Comparison of ENCODE assay signal across 7 mouse cellular contexts in the genomic region with DNA sequence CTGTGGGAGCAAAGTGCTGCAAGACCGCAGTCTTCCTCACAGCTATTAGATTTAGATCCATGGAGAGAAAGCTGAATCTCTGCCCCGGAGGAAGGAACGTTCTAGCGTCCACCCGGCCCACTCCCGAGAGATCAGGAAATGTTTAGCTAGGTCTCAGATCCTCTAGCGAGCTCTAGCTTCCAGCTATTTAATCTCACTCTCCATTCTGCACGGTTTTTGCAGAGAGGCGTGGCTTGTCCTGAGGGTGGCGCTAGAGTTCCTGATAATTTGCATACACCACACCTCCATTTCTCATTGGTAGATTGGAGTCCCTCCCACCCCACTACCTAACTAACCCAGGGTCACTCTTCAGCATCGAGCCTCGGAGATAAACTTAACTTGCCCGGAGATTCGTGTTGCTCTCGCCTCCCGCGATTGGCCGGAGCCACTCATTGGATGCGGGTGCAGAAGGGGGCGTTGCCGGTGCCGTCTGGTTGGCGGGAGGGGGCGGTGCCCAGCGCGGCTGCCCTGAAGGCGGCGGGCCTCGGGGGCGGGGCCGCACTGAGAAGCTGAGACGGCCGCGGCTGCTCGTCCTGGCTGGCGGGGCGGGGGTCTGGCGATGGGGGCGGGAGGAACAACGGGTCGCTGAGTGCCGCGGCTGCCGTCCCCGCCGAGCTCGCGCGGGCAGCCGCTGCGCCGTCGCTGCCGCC. TPM values are rescaled to one million over a fixed set of nuclear protein-coding genes. Genes with fewer than 3 reads are reported as not detected.
DNase-seq lines count a peak whose midpoint lies in the region; ATAC-seq lines count a peak whose summit lies in the region.

No protein-coding gene starts in this region.

- peak overlapping the region; percentile 96 for H3K9ac ChIP-seq in embryonic facial prominence, embryonic 12.5 days
- H3K9ac ChIP-seq in limb, embryonic 11.5 days (ENCODE audit: low read length), result peak overlapping the region; percentile 88
- H3K9ac ChIP-seq in midbrain, embryonic 14.5 days (replicated peaks; ENCODE audit: low read length), result peak overlapping the region; percentile 81

- DNase-seq in adrenal gland, postnatal 25 days, result peak; percentile 98
- DNase-seq in heart, adult 11 months, result peak; percentile 100
- DNase-seq in kidney, adult 18-20 months, result peak; percentile 96
- DNase-seq in limb, embryonic 11.5 days (ENCODE audit: low spot score), result peak; percentile 98
- DNase-seq in midbrain, embryonic 14.5 days, result peak; percentile 99
- DNase-seq in spleen, adult 18-20 months, result peak; percentile 97 to 98

- H3K4me3 ChIP-seq in embryonic facial prominence, embryonic 12.5 days, result peak overlapping the region; percentile 87
- peak overlapping the region; percentile 67 for H3K4me3 ChIP-seq in limb, embryonic 11.5 days (ENCODE audit: low read depth, low read length)
- peak overlapping the region; percentile 93 for H3K4me3 ChIP-seq in midbrain, embryonic 14.5 days (replicated peaks; ENCODE audit: low read depth, low read length)

- peaks cover 14% of the 10 kb centered on the region; the same call in 1 of the 2 replicates for H3K4me1 ChIP-seq in embryonic facial prominence, embryonic 12.5 days
- H3K4me1 ChIP-seq in limb, embryonic 11.5 days (ENCODE audit: control insufficient read depth, insufficient read depth, low read length), result 0 out of 2 replicates have a peak, but pooled peaks cover 2% of the 10 kb centered on the region
- 0 out of 2 replicates have a peak, but pooled peaks cover 5% of the 10 kb centered on the region for H3K4me1 ChIP-seq in midbrain, embryonic 14.5 days (ENCODE audit: control insufficient read depth, insufficient read depth, low read length)

- peak overlapping the region; percentile 98 for H3K27ac ChIP-seq in embryonic facial prominence, embryonic 12.5 days
- H3K27ac ChIP-seq in limb, embryonic 11.5 days (replicated peaks; ENCODE audit: low read depth, low read length), result peak overlapping the region; percentile 88
- peak overlapping the region; percentile 94 for H3K27ac ChIP-seq in midbrain, embryonic 14.5 days (replicated peaks; ENCODE audit: low read depth, low read length)

- ATAC-seq in embryonic facial prominence, embryonic 12.5 days (ENCODE audit: insufficient number of reproducible peaks, insufficient read depth, low FRiP score, low TSS enrichment), result peak; percentile 99
- ATAC-seq in limb, embryonic 11.5 days (ENCODE audit: insufficient number of reproducible peaks, low FRiP score, low TSS enrichment, low read depth), result peak; percentile 99
- ATAC-seq in midbrain, embryonic 14.5 days (ENCODE audit: low FRiP score, low TSS enrichment), result peak; percentile 99

- H3K4me2 ChIP-seq in embryonic facial prominence, embryonic 12.5 days (replicated peaks), result peak overlapping the region; percentile 50
- peak overlapping the region; percentile 47 for H3K4me2 ChIP-seq in limb, embryonic 11.5 days (ENCODE audit: low read depth, severe bottlenecking)
- H3K4me2 ChIP-seq in midbrain, embryonic 14.5 days (ENCODE audit: low read length), result peak overlapping the region; percentile 67

- no peaks in the 10 kb centered on the region for H3K9me3 ChIP-seq in embryonic facial prominence, embryonic 12.5 days
- H3K9me3 ChIP-seq in limb, embryonic 11.5 days (ENCODE audit: control insufficient read depth, low read length), result no peaks in the 10 kb centered on the region
- H3K9me3 ChIP-seq in midbrain, embryonic 14.5 days (ENCODE audit: control insufficient read depth, low read length), result no peaks in the 10 kb centered on the region

- H3K27me3 ChIP-seq in embryonic facial prominence, embryonic 12.5 days, result no peaks in the 10 kb centered on the region
- no peaks in the 10 kb centered on the region for H3K27me3 ChIP-seq in limb, embryonic 11.5 days (ENCODE audit: control insufficient read depth, insufficient read depth, low read length)
- H3K27me3 ChIP-seq in midbrain, embryonic 14.5 days (ENCODE audit: control insufficient read depth, insufficient read depth, low read length), result no peaks in the 10 kb centered on the region

- no peaks in the 10 kb centered on the region for H3K36me3 ChIP-seq in embryonic facial prominence, embryonic 12.5 days
- no peaks in the 10 kb centered on the region for H3K36me3 ChIP-seq in limb, embryonic 11.5 days (ENCODE audit: control insufficient read depth, insufficient read depth, low read length)
- no peaks in the 10 kb centered on the region for H3K36me3 ChIP-seq in midbrain, embryonic 14.5 days (ENCODE audit: control insufficient read depth, insufficient read depth, low read length)

- WGBS in embryonic facial prominence, embryonic 12.5 days, result under 1% methylated on average over 47 of the region's 54 CpGs
- WGBS in limb, embryonic 11.5 days, result 0% methylated on average over 52 of the region's 54 CpGs
- WGBS in midbrain, embryonic 14.5 days, result under 1% methylated on average over 54 of the region's 54 CpGs

RNA-seq across cellular contexts. Expression of gene Sesn3, which starts 1.1 kb away (rescaled TPM):
- total RNA-seq in adrenal gland, postnatal 25 days (2021), result 43.2 and 75.5 TPM in 2 replicates
- polyA plus RNA-seq in embryonic facial prominence, embryonic 12.5 days (2016; fragmentation: Nextera tagmentation; extraction: Ambion mirVana), result 28.2 and 28.9 TPM in 2 replicates
- 26.9 and 29.1 TPM in 2 replicates for polyA plus RNA-seq in limb, embryonic 11.5 days (2014; fragmentation: Nextera tagmentation; extraction: Ambion mirVana)
- polyA plus RNA-seq in midbrain, embryonic 14.5 days (2014; fragmentation: Nextera tagmentation; extraction: Ambion mirVana), result 28.5 and 47.8 TPM in 2 replicates

Comparison
In these comparisons a context has a peak if more than half of its experiments do, and no peak if none do; other contexts are left out.
1. Peak in every context shown above with its lines: DNase-seq, ATAC-seq, H3K4me3 ChIP-seq and H3K27ac ChIP-seq.